Mouse (Mus musculus): ENCODE measurements around the gene Fgf18. TPM values are rescaled to one million over a fixed set of nuclear protein-coding genes. Genes with fewer than 3 reads are reported as not detected.

Gene Fgf18
- polyA plus RNA-seq, 1 experiment from 2014 or later = 4.7 TPM

DNA sequence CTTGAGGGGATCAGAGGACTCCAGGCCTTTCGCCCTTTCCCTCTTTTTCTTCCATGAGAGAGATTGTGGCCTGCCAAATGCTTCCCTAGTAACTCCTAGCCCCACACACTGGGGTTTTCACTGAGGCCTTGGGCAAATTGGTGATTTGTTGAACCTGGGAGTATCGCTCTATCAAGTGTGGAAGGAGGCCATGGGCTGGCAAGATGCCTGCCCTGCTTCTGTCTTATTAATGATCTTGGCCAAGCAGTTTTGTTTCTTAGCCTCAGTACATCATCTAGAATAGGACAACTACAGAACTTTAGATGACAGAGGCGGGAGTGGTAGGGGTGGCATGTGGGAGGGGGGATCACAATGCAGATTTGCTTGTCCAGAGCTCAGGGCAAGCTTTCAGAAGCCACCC, 31.4 kb downstream of the Fgf18 start:
- Histone ChIP-seq H3K9me3 (ENCODE audit: control insufficient read depth, low read length) (no peaks in the 10 kb centered on the region), H3K4me2 (ENCODE audit: low read length) (no peak overlapping the region), H3K4me1 (ENCODE audit: control insufficient read depth, insufficient read depth, low read length) (no peaks in the 10 kb centered on the region), H3K27ac (replicated peaks; ENCODE audit: low read depth, low read length) (no peak overlapping the region), H3K27me3 (ENCODE audit: control insufficient read depth, insufficient read depth, low read length) (no peaks in the 10 kb centered on the region), H3K9ac (replicated peaks; ENCODE audit: low read length) (no peak overlapping the region), H3K4me3 (replicated peaks; ENCODE audit: low read depth, low read length) (no peak overlapping the region), H3K36me3 (ENCODE audit: control insufficient read depth, insufficient read depth, low read length) (no peaks in the 10 kb centered on the region)
- ATAC-seq (ENCODE audit: low FRiP score, low TSS enrichment) (no peak), DNase-seq (no peak)
- WGBS = 86% methylated on average over 3 of the region's 3 CpGs

DNA sequence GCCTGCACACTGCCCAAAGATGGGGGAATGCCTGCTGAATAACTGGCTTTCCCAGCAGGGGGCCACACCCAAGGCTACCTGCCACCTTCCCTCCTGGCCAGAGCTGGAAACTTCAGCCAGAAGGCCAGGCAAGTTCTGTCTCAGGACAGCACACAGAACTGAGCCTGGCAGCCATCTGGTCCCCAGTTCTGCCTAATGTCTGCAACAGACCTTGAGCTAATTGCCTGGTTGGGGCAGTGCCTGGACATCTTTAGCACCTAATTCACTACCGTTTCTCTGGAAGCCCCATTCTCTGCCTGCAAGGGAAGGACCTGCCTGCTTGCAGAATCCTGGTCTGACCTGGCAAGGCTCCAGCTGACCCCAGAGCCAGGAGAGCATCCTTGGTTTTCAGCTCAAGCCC, 34.8 kb downstream of the Fgf18 start:
- no peak overlapping the region for H3K4me3 ChIP-seq (replicated peaks; ENCODE audit: low read depth, low read length)
- no peaks in the 10 kb centered on the region for H3K4me1 ChIP-seq (ENCODE audit: control insufficient read depth, insufficient read depth, low read length)
- H3K36me3 ChIP-seq (ENCODE audit: control insufficient read depth, insufficient read depth, low read length) = no peaks in the 10 kb centered on the region
- no peaks in the 10 kb centered on the region for H3K9me3 ChIP-seq (ENCODE audit: control insufficient read depth, low read length)
- H3K4me2 ChIP-seq (ENCODE audit: low read length) = no peak overlapping the region
- 39% methylated on average over 1 of the region's 1 CpGs for WGBS
- H3K27ac ChIP-seq (replicated peaks; ENCODE audit: low read depth, low read length) = no peak overlapping the region
- no peak overlapping the region for H3K9ac ChIP-seq (replicated peaks; ENCODE audit: low read length)
- no peaks in the 10 kb centered on the region for H3K27me3 ChIP-seq (ENCODE audit: control insufficient read depth, insufficient read depth, low read length)
- no peak for DNase-seq
- ATAC-seq (ENCODE audit: low FRiP score, low TSS enrichment) = no peak

DNA sequence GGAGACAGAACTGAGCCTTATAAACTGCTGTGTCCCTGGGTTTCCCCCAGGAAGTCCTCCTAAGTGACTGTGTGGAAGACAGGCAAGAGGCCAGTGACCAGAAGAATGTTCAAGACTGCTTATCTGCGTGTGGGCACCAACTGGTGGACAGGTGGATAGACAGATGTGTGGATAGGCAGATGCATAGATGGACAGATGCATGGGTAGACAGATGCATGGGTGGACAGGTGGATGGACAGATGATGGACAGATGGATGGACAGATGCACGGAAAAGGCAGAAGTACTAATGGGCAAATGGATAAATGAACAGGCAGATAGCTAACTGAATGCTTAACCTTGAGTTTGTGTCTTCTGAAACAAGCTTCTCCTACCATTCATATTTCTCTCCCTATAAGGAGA, 37.1 kb downstream of the Fgf18 start:
- H3K4me1 ChIP-seq (ENCODE audit: control insufficient read depth, insufficient read depth, low read length) = no peaks in the 10 kb centered on the region
- H3K4me3 ChIP-seq (replicated peaks; ENCODE audit: low read depth, low read length) = no peak overlapping the region
- H3K27me3 ChIP-seq (ENCODE audit: control insufficient read depth, insufficient read depth, low read length) = no peaks in the 10 kb centered on the region
- WGBS = 80% methylated on average over 2 of the region's 2 CpGs
- no peaks in the 10 kb centered on the region for H3K36me3 ChIP-seq (ENCODE audit: control insufficient read depth, insufficient read depth, low read length)
- H3K27ac ChIP-seq (replicated peaks; ENCODE audit: low read depth, low read length) = no peak overlapping the region
- no peak overlapping the region for H3K4me2 ChIP-seq (ENCODE audit: low read length)
- no peak for DNase-seq
- no peak for ATAC-seq (ENCODE audit: low FRiP score, low TSS enrichment)
- H3K9me3 ChIP-seq (ENCODE audit: control insufficient read depth, low read length) = no peaks in the 10 kb centered on the region
- H3K9ac ChIP-seq (replicated peaks; ENCODE audit: low read length) = no peak overlapping the region

GRCm38 (mm10) chr11:33107540-33107939, 39.7 kb downstream of the Fgf18 start:
- DNase-seq (no peak), ATAC-seq (ENCODE audit: low FRiP score, low TSS enrichment) (no peak)
- no peak overlapping the region for H3K9ac ChIP-seq (replicated peaks; ENCODE audit: low read length)
- no peak overlapping the region for H3K4me2 ChIP-seq (ENCODE audit: low read length)
- H3K27me3 ChIP-seq (ENCODE audit: control insufficient read depth, insufficient read depth, low read length) = no peaks in the 10 kb centered on the region
- H3K4me1 ChIP-seq (ENCODE audit: control insufficient read depth, insufficient read depth, low read length) = no peaks in the 10 kb centered on the region
- 62% methylated on average over 3 of the region's 3 CpGs for WGBS
- H3K9me3 ChIP-seq (ENCODE audit: control insufficient read depth, low read length) = no peaks in the 10 kb centered on the region
- no peak overlapping the region for H3K4me3 ChIP-seq (replicated peaks; ENCODE audit: low read depth, low read length)
- no peaks in the 10 kb centered on the region for H3K36me3 ChIP-seq (ENCODE audit: control insufficient read depth, insufficient read depth, low read length)
- no peak overlapping the region for H3K27ac ChIP-seq (replicated peaks; ENCODE audit: low read depth, low read length)

DNA sequence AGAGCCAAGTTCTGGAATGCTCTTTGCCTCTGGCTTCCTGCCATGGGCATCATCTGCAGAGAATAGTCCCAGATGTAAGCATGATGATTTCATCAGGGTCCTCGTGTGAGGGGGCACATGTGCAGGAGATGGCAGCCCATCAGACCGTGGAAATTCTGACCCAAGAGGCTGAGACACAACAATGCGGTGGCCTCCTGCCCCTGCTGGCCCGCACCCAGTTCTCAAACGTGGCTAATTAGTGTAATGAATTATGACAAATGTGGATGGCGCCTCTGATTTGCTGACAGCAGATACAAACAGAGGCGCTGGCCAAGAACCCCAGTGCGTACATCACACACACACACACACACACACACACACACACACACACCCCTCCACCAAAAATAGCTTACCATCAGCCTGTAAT, 42.3 kb downstream of the Fgf18 start:
- DNase-seq (peak; percentile 44), ATAC-seq (ENCODE audit: low FRiP score, low TSS enrichment) (peak; percentile 48; the same call in 1 of the 2 replicates)
- H3K27me3 ChIP-seq (ENCODE audit: control insufficient read depth, insufficient read depth, low read length) = no peaks in the 10 kb centered on the region
- H3K4me2 ChIP-seq (ENCODE audit: low read length) = no peak overlapping the region
- 58% methylated on average over 8 of the region's 8 CpGs for WGBS
- no peaks in the 10 kb centered on the region for H3K9me3 ChIP-seq (ENCODE audit: control insufficient read depth, low read length)
- H3K27ac ChIP-seq (replicated peaks; ENCODE audit: low read depth, low read length) = no peak overlapping the region
- H3K4me3 ChIP-seq (replicated peaks; ENCODE audit: low read depth, low read length) = no peak overlapping the region
- H3K36me3 ChIP-seq (ENCODE audit: control insufficient read depth, insufficient read depth, low read length) = no peaks in the 10 kb centered on the region
- peaks cover 6% of the 10 kb centered on the region; the same call in 1 of the 2 replicates for H3K4me1 ChIP-seq (ENCODE audit: control insufficient read depth, insufficient read depth, low read length)
- no peak overlapping the region for H3K9ac ChIP-seq (replicated peaks; ENCODE audit: low read length)

- H3K4me3 ChIP-seq (replicated peaks; ENCODE audit: low read depth, low read length) = no peak overlapping the region
- ATAC-seq (ENCODE audit: low FRiP score, low TSS enrichment) = no peak
Measured at GRCm38 (mm10) chr11:33103291-33103943, 43.8 kb downstream of the Fgf18 start.

GRCm38 (mm10) chr11:33100027-33100507, 47.1 kb downstream of the Fgf18 start:
- Histone ChIP-seq H3K36me3 (ENCODE audit: control insufficient read depth, insufficient read depth, low read length) (no peaks in the 10 kb centered on the region), H3K4me3 (replicated peaks; ENCODE audit: low read depth, low read length) (peak overlapping the region; percentile 17; the same call in 1 of the 2 replicates), H3K9ac (replicated peaks; ENCODE audit: low read length) (no peak overlapping the region), H3K4me2 (ENCODE audit: low read length) (peak overlapping the region; percentile 43), H3K27me3 (ENCODE audit: control insufficient read depth, insufficient read depth, low read length) (no peaks in the 10 kb centered on the region), H3K4me1 (ENCODE audit: control insufficient read depth, insufficient read depth, low read length) (peaks cover 11% of the 10 kb centered on the region; the same call in 1 of the 2 replicates), H3K27ac (replicated peaks; ENCODE audit: low read depth, low read length) (no peak overlapping the region), H3K9me3 (ENCODE audit: control insufficient read depth, low read length) (no peaks in the 10 kb centered on the region)
- no peak for DNase-seq
- ATAC-seq (ENCODE audit: low FRiP score, low TSS enrichment) = peak; percentile 55; the same call in 1 of the 2 replicates
- 22% methylated on average over 10 of the region's 10 CpGs for WGBS

More at GRCm38 (mm10) chr11:33103291-33103943, 43.8 kb downstream of the Fgf18 start:
- 90% methylated on average over 13 of the region's 13 CpGs for WGBS
- Histone ChIP-seq H3K4me2 (ENCODE audit: low read length) (no peak overlapping the region), H3K9ac (replicated peaks; ENCODE audit: low read length) (no peak overlapping the region), H3K36me3 (ENCODE audit: control insufficient read depth, insufficient read depth, low read length) (no peaks in the 10 kb centered on the region), H3K27me3 (ENCODE audit: control insufficient read depth, insufficient read depth, low read length) (no peaks in the 10 kb centered on the region), H3K4me1 (ENCODE audit: control insufficient read depth, insufficient read depth, low read length) (peaks cover 11% of the 10 kb centered on the region; the same call in 1 of the 2 replicates), H3K27ac (replicated peaks; ENCODE audit: low read depth, low read length) (no peak overlapping the region), H3K9me3 (ENCODE audit: control insufficient read depth, low read length) (no peaks in the 10 kb centered on the region)
- DNase-seq = no peak

- ATAC-seq (ENCODE audit: low FRiP score, low TSS enrichment) (no peak), DNase-seq (no peak)
- no peak overlapping the region for H3K4me2 ChIP-seq (ENCODE audit: low read length)
- 33% methylated on average over 4 of the region's 4 CpGs for WGBS
- H3K9me3 ChIP-seq (ENCODE audit: control insufficient read depth, low read length) = no peaks in the 10 kb centered on the region
- H3K36me3 ChIP-seq (ENCODE audit: control insufficient read depth, insufficient read depth, low read length) = no peaks in the 10 kb centered on the region
- no peak overlapping the region for H3K4me3 ChIP-seq (replicated peaks; ENCODE audit: low read depth, low read length)
- H3K27me3 ChIP-seq (ENCODE audit: control insufficient read depth, insufficient read depth, low read length) = no peaks in the 10 kb centered on the region
- no peak overlapping the region for H3K9ac ChIP-seq (replicated peaks; ENCODE audit: low read length)
- no peak overlapping the region for H3K27ac ChIP-seq (replicated peaks; ENCODE audit: low read depth, low read length)
- peaks cover 11% of the 10 kb centered on the region; the same call in 1 of the 2 replicates for H3K4me1 ChIP-seq (ENCODE audit: control insufficient read depth, insufficient read depth, low read length)
Measured at GRCm38 (mm10) chr11:33099425-33099824, 47.8 kb downstream of the Fgf18 start.

GRCm38 (mm10) chr11:33098446-33098845, 48.8 kb downstream of the Fgf18 start:
- no peaks in the 10 kb centered on the region for H3K27me3 ChIP-seq (ENCODE audit: control insufficient read depth, insufficient read depth, low read length)
- WGBS = 88% methylated on average over 12 of the region's 12 CpGs
- H3K27ac ChIP-seq (replicated peaks; ENCODE audit: low read depth, low read length) = no peak overlapping the region
- H3K36me3 ChIP-seq (ENCODE audit: control insufficient read depth, insufficient read depth, low read length) = no peaks in the 10 kb centered on the region
- no peak for DNase-seq
- H3K4me2 ChIP-seq (ENCODE audit: low read length) = no peak overlapping the region
- ATAC-seq (ENCODE audit: low FRiP score, low TSS enrichment) = no peak
- peaks cover 11% of the 10 kb centered on the region; the same call in 1 of the 2 replicates for H3K4me1 ChIP-seq (ENCODE audit: control insufficient read depth, insufficient read depth, low read length)
- H3K9me3 ChIP-seq (ENCODE audit: control insufficient read depth, low read length) = no peaks in the 10 kb centered on the region
- H3K9ac ChIP-seq (replicated peaks; ENCODE audit: low read length) = no peak overlapping the region
- H3K4me3 ChIP-seq (replicated peaks; ENCODE audit: low read depth, low read length) = no peak overlapping the region
